In the genomic region with DNA sequence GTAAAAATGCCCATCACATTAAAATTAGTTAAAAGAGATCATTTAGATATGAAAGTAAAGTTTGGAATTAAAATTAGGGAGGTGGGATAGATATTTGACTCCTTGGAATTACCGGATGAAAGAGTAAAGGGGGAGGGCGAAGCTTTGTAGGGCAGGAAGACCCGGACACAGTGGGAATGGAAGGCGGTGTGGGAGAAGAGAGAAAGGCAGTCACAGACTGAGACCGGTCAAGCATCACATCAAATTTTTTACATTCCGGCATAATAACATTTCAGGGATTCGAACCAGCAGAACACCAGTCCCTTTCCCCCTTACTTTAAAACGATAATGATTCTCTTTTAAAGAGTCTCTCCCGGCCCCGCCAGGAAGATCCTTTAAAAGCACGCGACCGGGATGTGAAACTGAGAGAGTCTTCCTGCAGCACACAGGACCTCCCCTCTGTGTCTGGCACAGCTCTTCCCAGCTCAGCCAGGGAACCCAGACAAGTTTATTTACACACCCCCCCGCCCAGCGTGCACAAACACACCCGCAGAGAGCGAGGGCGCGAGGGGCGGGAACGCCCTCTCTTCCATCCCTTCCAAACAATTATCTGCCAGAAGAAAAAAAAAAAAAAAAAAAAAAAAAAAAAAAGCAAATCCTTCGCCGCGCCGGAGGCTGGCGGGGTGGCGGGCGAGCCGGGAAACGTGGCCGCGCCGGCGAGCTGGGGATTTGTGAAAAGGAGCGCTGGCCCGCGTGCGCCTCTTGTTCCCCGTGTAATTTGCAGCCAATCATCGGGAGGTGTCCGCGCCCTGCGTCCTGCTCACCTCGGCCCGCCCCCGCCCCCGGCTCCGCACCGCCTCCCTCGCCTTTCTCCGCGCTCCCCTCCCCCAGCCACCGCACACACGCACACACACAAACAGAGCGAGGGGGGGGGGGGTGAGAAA, we compare ENCODE assay signal across 8 mouse cellular contexts. TPM values are rescaled to one million over a fixed set of nuclear protein-coding genes. Genes with fewer than 3 reads are reported as not detected.
DNase-seq lines count a peak whose midpoint lies in the region; ATAC-seq and TF ChIP-seq lines count a peak whose summit lies in the region.

No protein-coding gene starts in this region.

- no peaks in the 10 kb centered on the region; the same call in 1 of the 2 replicates for H3K4me1 ChIP-seq in embryonic fibroblast, embryonic 13.5 days (ENCODE audit: control insufficient read depth, insufficient read depth, low read length)
- peaks cover 14% of the 10 kb centered on the region for H3K4me1 ChIP-seq in heart, embryonic 12.5 days (replicated peaks)
- H3K4me1 ChIP-seq in kidney, embryonic 15.5 days: peaks cover 29% of the 10 kb centered on the region
- peaks cover 4% of the 10 kb centered on the region; the same call in 1 of the 2 replicates for H3K4me1 ChIP-seq in midbrain, embryonic 16.5 days (ENCODE audit: control insufficient read depth, insufficient read depth, low read length)

- DNase-seq in 3T3-L1 (ENCODE audit: low read depth, low spot score) (peak; percentile 79), liver (peak; percentile 61)
- DNase-seq in adrenal gland, postnatal 36 days: peak; percentile 83 to 87
- DNase-seq in telencephalon, adult 2 months (ENCODE audit: low read depth, low spot score): peak; percentile 55

- WGBS in heart, embryonic 12.5 days: under 1% methylated on average over 42 of the region's 55 CpGs
- under 1% methylated on average over 48 of the region's 55 CpGs for WGBS in kidney, embryonic 15.5 days
- WGBS in midbrain, embryonic 16.5 days: under 1% methylated on average over 43 of the region's 55 CpGs

- ATAC-seq in heart, embryonic 12.5 days (ENCODE audit: insufficient number of reproducible peaks, low FRiP score): peak; percentile 78
- peak; percentile 80 for ATAC-seq in kidney, embryonic 15.5 days (replicated peaks; ENCODE audit: low FRiP score)
- ATAC-seq in midbrain, embryonic 16.5 days: peak; percentile 86

- no peak for TF ChIP-seq CTCF in embryonic fibroblast, embryonic 13.5 days (IDR thresholded peaks at IDR 0.05; ENCODE audit: borderline replicate concordance, insufficient read depth, low read length)

- no peaks in the 10 kb centered on the region for H3K27me3 ChIP-seq in heart, embryonic 12.5 days (replicated peaks)
- H3K27me3 ChIP-seq in kidney, embryonic 15.5 days: no peaks in the 10 kb centered on the region
- no peaks in the 10 kb centered on the region for H3K27me3 ChIP-seq in midbrain, embryonic 16.5 days (ENCODE audit: control insufficient read depth, insufficient read depth, low read depth, low read length)

- H3K9me3 ChIP-seq in heart, embryonic 12.5 days (replicated peaks): no peaks in the 10 kb centered on the region
- H3K9me3 ChIP-seq in kidney, embryonic 15.5 days (replicated peaks): no peaks in the 10 kb centered on the region
- no peaks in the 10 kb centered on the region for H3K9me3 ChIP-seq in midbrain, embryonic 16.5 days (replicated peaks; ENCODE audit: control insufficient read depth, low read length, poor library complexity, severe bottlenecking)

- peak overlapping the region; percentile 66 for H3K4me2 ChIP-seq in heart, embryonic 12.5 days
- peak overlapping the region; percentile 94 for H3K4me2 ChIP-seq in kidney, embryonic 15.5 days
- H3K4me2 ChIP-seq in midbrain, embryonic 16.5 days (ENCODE audit: low read length): peak overlapping the region; percentile 55

- H3K27ac ChIP-seq in embryonic fibroblast, embryonic 13.5 days (ENCODE audit: insufficient read depth, low read length): no peak overlapping the region
- H3K27ac ChIP-seq in heart, embryonic 12.5 days (ENCODE audit: poor library complexity, severe bottlenecking): peak overlapping the region; percentile 89
- H3K27ac ChIP-seq in kidney, embryonic 15.5 days: peak overlapping the region; percentile 88
- peak overlapping the region; percentile 98 for H3K27ac ChIP-seq in midbrain, embryonic 16.5 days (ENCODE audit: low read length)

- no peak for TF ChIP-seq POLR2A in embryonic fibroblast, embryonic 13.5 days (IDR thresholded peaks at IDR 0.05; ENCODE audit: low read depth, low read length)

- H3K9ac ChIP-seq in heart, embryonic 12.5 days: peak overlapping the region; percentile 78
- peak overlapping the region; percentile 43 for H3K9ac ChIP-seq in kidney, embryonic 15.5 days
- H3K9ac ChIP-seq in midbrain, embryonic 16.5 days (ENCODE audit: low read depth, low read length): peak overlapping the region; percentile 77

- peak overlapping the region; percentile 55 for H3K4me3 ChIP-seq in embryonic fibroblast, embryonic 13.5 days (ENCODE audit: insufficient read depth, low read length)
- peak overlapping the region; percentile 68 for H3K4me3 ChIP-seq in heart, embryonic 12.5 days
- H3K4me3 ChIP-seq in kidney, embryonic 15.5 days (replicated peaks): peak overlapping the region; percentile 56
- peak overlapping the region; percentile 59 for H3K4me3 ChIP-seq in midbrain, embryonic 16.5 days (ENCODE audit: low read depth, low read length)

- no peaks in the 10 kb centered on the region for H3K36me3 ChIP-seq in heart, embryonic 12.5 days
- H3K36me3 ChIP-seq in kidney, embryonic 15.5 days: no peaks in the 10 kb centered on the region
- no peaks in the 10 kb centered on the region for H3K36me3 ChIP-seq in midbrain, embryonic 16.5 days (ENCODE audit: control insufficient read depth, insufficient read depth, low read length)

RNA-seq across cellular contexts. Expression of a gene that starts 0.5 kb away (rescaled TPM):
- 1 to 10 TPM; 4.4 to 4.7 TPM for total RNA-seq in adrenal gland, postnatal 36 days (2021)
- 2.2 and 3.7 TPM in 2 replicates for polyA plus RNA-seq in embryonic fibroblast, embryonic 13.5 days (2011; ENCODE audit: insufficient read length, low read depth, missing spikeins)
- polyA plus RNA-seq in heart, embryonic 12.5 days (2016; fragmentation: Nextera tagmentation; extraction: Ambion mirVana): 4.3 and 4.6 TPM in 2 replicates
- 5.5 and 6.5 TPM in 2 replicates for polyA plus RNA-seq in kidney, embryonic 15.5 days (2015; fragmentation: Nextera tagmentation; extraction: Ambion mirVana)
- polyA plus RNA-seq in midbrain, embryonic 16.5 days (2015; fragmentation: Nextera tagmentation; extraction: Ambion mirVana): 43.6 and 45.6 TPM in 2 replicates
